Mouse (Mus musculus) G1E (cell line): ENCODE results near the gene Ccdc181.

Experiments used
- CTCF ChIP-seq: IDR thresholded peaks from 2 replicates; pipeline ENCODE4 v1.5.1; 2012; ENCODE audit warnings: low read depth, low read length, inconsistent platforms, mixed read lengths
- GATA1 ChIP-seq: IDR thresholded peaks from 2 replicates; pipeline ENCODE4 v1.6.1; 2012; ENCODE audit warnings: borderline replicate concordance, low read length, inconsistent platforms, mixed read lengths
- TAL1 ChIP-seq: conservative IDR thresholded peaks from 2 replicates; pipeline ENCODE4 v1.6.1; 2012; ENCODE audit warnings: low read depth, low read length, inconsistent platforms, mixed read lengths

DNA sequence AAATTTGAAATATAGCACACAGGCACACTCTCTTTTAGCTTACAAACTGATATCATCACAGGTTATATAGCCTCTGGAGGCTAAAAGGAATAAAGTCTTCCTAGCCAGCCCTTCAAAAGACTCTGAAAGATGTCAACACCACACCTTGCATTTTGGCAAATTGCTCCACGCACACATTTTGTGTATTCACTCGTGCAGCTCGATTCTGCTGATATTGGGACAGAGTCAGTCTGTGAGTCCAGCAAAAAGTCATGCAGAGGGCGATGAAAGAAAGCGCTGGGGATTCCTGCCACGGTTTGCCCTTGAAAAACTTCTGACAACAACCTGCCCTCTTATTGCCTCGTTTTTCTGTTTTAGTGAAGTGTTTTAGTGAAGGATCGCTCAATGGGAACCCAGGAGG lies 27.9 kb upstream of the Ccdc181 start:
- TF ChIP-seq CTCF (no peak), TAL1 (no peak), GATA1 (no peak)
